Mouse (Mus musculus): ENCODE results near the gene Syt11.
A peak's percentile ranks its signal among the peaks of the same experiment; 100 is the strongest.
"Not testable (repeated sequence)": the region's sequence is repeated elsewhere in the genome, so short reads cannot be mapped to it uniquely, and the experiment has no call there.

The Syt11 gene

GRCm38 (mm10) chr3:88774939-88775841, at the start of gene Syt11:
TSS of gene Syt11 (minus strand) at chr3:88775164.
- DNase-seq (ENCODE audit: low spot score), result not testable (repeated sequence)

GRCm38 (mm10) chr3:88803910-88804540, 29.1 kb upstream of the Syt11 start:
- no peak for DNase-seq (ENCODE audit: low spot score)

- not testable (repeated sequence) for DNase-seq (ENCODE audit: low spot score)
These were observed 22.5 kb upstream of the Syt11 start for GRCm38 (mm10) chr3:88797507-88797906.

GRCm38 (mm10) chr3:88788033-88788432, 13.1 kb upstream of the Syt11 start:
- DNase-seq (ENCODE audit: low spot score), result not testable (repeated sequence)

- DNase-seq (ENCODE audit: low spot score), result not testable (repeated sequence)
These were observed 11.8 kb upstream of the Syt11 start for GRCm38 (mm10) chr3:88786805-88787204.

- DNase-seq (ENCODE audit: low spot score), result not testable (repeated sequence)
These were observed 11.4 kb upstream of the Syt11 start for GRCm38 (mm10) chr3:88786323-88786722.

- no peak for DNase-seq (ENCODE audit: low spot score)
These were observed 9.9 kb upstream of the Syt11 start for GRCm38 (mm10) chr3:88784889-88785288.

- DNase-seq (ENCODE audit: low spot score), result not testable (repeated sequence)
These were observed 1.8 kb downstream of the Syt11 start for GRCm38 (mm10) chr3:88773163-88773562.

GRCm38 (mm10) chr3:88772399-88772798, 2.6 kb downstream of the Syt11 start:
- peak; percentile 52 for DNase-seq (ENCODE audit: low spot score)

- DNase-seq (ENCODE audit: low spot score), result not testable (repeated sequence)
These were observed 3.1 kb downstream of the Syt11 start for GRCm38 (mm10) chr3:88771941-88772280.

- DNase-seq (ENCODE audit: low spot score), result not testable (repeated sequence)
These were observed 3.6 kb downstream of the Syt11 start for GRCm38 (mm10) chr3:88771189-88771940.

GRCm38 (mm10) chr3:88762401-88762831, 12.5 kb downstream of the Syt11 start:
- no peak for DNase-seq (ENCODE audit: low spot score)

- no peak for DNase-seq (ENCODE audit: low spot score)
These were observed 13.3 kb downstream of the Syt11 start for GRCm38 (mm10) chr3:88761619-88762018.

- no peak for DNase-seq (ENCODE audit: low spot score)
These were observed 16.9 kb downstream of the Syt11 start for GRCm38 (mm10) chr3:88758045-88758500.

- DNase-seq (ENCODE audit: low spot score), result no peak
These were observed 18.7 kb downstream of the Syt11 start for GRCm38 (mm10) chr3:88756276-88756675.

GRCm38 (mm10) chr3:88755541-88755940, 19.4 kb downstream of the Syt11 start:
- DNase-seq (ENCODE audit: low spot score), result no peak

- DNase-seq (ENCODE audit: low spot score), result no peak
These were observed 20.7 kb downstream of the Syt11 start for GRCm38 (mm10) chr3:88754283-88754682.

GRCm38 (mm10) chr3:88746871-88747231, 28.1 kb downstream of the Syt11 start:
- DNase-seq (ENCODE audit: low spot score), result no peak

- DNase-seq (ENCODE audit: low spot score), result no peak
These were observed 28.7 kb downstream of the Syt11 start for GRCm38 (mm10) chr3:88746139-88746870.

- no peak for DNase-seq (ENCODE audit: low spot score)
These were observed 29.4 kb downstream of the Syt11 start for GRCm38 (mm10) chr3:88745534-88745933.

GRCm38 (mm10) chr3:88740147-88740546, 34.8 kb downstream of the Syt11 start:
- no peak for DNase-seq (ENCODE audit: low spot score)

GRCm38 (mm10) chr3:88738641-88739040, 36.3 kb downstream of the Syt11 start:
- no peak for DNase-seq (ENCODE audit: low spot score)
